Mouse (Mus musculus) A20 (cell line): ENCODE measurements around the gene Cpa1.

Source experiments
- DNase-seq: peaks from one replicate; pipeline ENCODE4 v3.0.0-alpha.2; 2011; ENCODE audit warnings: low read depth, low spot score

Gene Cpa1

DNA sequence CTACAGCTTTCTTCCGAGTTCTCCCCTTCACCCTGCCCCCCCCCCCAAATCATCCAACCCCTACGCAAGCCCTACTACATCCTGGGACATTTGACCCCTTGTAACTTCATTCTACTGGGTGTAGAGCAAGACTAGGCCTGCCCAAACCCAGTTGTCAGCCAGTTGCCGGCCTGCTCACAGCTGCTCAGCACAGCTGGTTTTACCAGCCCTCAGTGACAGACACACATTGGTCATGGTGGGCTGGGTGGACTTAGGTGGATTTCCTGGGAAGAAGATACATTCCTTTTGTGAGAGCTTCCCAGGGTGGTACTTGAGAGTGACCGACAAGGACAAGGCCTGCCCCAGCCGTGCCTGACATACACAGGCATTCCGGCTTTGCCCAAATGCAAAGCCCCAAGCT is 18.0 kb upstream of the Cpa1 start:
- no peak for DNase-seq

DNA sequence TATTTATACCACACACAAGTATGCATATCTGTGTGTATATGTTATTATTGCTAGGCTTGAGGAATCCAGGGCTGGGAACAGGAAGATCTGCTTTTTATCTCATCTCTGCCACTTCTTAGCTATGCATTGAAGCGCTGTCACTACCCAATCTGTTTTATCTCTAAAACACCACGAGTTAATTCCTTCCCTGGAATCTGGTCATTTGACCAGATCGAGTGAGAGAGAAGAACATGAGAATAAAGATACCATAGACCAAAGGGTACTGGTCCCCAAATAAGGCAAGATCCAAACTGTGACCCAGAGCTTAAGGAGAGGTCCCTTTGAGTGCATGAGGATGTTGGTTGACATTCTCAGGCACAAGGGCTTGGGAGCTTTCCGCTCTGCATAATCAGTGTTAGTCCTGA is 17.0 kb upstream of the Cpa1 start:
- DNase-seq, result no peak

DNA sequence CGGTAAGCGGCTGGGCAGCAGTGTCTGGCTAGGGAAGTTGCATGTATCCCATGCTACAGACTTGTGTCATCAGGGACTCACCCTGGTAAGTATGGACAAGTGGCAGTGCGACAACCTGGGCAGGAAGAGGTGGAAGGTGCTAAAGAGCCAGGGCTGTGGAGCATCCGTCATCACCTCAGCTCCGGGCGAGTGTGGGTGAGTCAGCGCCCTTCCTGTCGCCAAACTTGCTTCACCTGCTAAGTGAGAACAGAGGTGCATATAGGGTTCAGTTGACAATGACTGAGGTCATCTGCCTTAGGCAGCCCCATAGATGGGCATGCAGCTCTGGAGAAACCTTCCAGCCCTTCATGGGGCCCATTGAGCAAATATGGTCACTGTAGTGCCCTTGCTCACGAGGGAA is 14.3 kb upstream of the Cpa1 start:
- DNase-seq, result no peak

DNA sequence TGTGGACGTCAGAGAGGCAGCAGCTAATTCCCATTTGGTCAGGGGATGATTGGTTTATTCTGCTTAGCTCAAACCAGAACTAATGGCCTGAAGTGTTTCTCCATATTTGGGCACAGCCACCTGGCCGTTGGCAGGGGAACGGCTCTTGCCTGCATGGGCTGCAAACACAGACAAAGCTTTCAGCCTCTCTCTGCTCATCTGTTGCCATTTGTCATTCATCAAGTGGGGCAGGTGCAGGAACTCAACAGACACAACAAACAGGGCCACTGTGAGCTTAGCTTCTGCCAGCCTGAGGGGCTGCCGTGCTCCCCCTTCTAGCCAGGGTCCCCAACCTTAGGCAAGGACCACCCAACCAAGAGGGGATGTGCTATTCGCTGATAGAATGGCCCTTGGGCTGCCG is 10.9 kb upstream of the Cpa1 start:
- peak; percentile 26 for DNase-seq

DNA sequence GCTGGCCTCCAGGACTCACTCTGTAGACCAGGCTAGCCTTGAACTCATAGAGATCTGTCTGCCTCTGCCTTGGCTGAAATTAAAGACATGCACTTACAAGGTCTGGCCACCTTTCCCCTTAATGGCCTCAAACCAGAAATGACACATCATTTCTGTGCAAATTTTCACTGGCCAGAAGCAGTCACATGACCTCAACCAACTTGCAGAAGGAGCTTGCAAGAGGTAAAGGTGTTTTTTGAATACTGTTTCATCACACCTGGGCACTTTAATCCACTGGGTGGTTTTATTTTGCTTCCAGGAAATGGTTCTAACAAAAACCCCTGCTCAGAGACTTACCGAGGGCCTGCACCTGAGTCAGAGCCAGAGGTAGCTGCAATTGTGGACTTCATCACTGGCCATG is 9.0 kb upstream of the Cpa1 start:
- DNase-seq, result peak; percentile 5

DNA sequence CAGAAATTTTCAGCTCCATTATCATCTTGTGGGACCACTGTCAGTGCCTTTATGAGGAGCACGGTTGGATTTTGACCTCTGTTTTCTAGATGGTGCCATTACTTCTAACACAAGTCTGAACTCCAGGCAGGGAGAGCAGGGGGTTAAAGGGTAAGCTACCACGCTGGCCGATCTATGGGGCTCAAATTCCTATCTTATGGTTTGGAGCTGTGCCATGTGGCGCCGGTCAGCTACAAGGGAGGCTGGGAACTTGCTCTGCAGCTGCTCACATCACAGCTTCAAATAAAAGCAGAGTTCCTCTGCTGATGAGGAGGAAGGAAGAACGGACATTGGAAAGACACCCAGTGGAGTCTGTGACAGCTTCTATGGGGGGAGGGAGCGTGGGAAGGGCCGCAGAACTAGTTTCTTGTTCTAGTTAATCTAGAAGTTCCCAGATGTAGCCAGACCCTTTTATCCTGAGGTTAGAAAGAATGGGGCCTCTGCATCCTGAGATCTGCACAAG is 3.6 kb upstream of the Cpa1 start:
- DNase-seq, result no peak

DNA sequence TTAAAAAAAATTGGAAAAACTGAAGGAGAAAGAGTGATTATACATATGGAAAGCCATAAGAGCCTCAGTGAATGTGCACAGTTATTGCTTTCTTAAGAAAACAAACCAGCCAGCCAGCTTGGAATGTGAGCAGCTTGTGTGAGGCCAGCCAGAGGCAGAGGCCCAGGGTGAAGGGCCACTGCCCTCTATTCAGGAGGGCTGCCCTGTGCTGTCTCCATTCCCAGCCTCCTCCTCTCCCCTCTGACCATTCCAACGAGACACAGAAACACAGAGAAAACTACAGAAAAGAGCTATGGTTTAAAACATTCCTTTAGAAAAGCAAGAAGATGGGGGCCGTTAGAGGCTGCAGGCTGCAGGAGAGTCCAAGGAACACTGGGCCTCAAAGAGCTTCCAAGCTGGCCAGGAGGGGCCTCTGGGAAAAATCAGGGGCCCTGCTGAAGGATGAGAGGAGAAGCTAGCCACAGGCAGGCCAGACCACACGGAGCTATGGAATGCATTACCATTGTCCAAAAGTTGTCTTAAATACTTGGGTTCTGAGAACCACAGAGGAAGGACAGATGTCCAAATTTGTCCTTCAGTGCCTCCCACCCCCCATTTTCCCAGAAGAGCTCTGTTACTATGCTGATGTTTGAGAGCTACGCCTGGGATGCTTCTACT is 2.7 kb upstream of the Cpa1 start:
- no peak for DNase-seq

DNA sequence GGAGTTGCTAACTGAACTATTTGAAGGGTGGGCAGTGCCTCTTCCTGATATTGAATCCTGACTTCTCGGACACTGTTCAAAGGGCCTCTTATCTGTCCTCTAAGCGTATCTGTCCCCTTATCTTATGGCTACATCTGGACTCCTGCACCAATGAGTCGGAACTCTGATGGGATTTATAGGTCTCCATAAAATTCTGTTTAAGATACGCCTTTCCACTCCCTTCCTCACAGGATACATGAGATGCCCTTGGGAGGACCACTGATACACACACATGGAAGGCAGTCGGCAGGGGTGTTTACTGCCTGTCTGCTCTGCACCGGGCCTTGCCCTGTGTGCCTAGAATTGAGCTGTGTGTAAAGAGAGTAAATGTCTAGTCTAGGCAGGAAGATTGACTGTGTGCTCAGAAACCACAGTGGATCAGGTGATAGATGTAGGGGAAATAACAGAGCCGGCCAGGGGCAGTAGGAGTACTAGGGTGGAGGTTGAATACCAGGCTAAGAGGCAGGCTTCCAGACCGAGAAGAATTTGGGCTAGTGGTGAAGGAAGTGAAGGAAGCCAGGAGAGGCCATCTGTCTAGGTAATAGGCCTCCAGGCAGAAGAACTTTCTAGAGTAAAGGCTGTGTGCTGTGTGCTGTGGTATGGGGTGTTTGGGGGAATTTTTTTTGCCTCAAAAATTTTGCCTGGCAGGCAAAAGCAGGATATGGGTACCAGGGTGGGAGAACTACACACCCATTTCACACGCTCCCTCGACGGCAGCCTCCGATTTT is 4.9 kb downstream of the Cpa1 start:
- no peak for DNase-seq

DNA sequence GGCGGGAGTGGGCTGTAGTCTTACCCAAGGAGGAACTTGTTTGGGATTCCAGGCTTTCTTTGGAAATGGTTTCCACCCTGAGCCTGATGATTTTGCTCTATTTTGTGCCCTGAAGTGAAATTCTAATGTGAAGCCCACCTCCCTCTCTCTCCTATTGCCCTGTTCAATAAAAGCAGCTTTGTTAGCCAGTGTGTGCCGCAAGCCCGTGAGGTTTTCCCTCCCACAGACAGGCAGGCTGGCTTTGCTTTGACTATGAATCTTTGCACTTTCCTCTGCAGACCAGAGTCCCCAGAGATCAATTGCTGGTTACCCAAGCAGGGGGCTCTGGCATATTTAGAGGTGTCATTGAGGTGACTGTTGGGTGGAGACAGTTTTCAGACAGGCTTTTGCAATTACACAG is 5.4 kb downstream of the Cpa1 start:
- no peak for DNase-seq

DNA sequence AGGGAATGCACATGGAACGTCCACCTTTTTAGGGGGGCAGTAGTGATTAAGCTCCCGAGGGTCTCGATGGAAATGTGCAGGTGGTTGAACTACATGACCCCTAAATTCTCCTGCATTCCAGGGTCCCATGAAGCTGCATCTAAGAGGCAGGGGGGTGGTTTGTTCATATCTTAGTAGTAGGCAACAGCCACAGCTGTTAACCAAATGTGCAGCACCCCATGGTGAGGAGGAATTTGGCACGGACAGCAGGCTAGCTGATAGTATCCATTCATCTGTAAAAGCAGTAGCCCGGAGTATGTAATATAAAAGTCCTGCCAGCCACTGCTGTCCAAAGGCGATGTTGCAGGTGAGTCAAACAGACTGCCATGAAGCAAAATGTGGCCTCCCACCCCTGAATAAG is 6.4 kb downstream of the Cpa1 start:
- DNase-seq, result no peak

DNA sequence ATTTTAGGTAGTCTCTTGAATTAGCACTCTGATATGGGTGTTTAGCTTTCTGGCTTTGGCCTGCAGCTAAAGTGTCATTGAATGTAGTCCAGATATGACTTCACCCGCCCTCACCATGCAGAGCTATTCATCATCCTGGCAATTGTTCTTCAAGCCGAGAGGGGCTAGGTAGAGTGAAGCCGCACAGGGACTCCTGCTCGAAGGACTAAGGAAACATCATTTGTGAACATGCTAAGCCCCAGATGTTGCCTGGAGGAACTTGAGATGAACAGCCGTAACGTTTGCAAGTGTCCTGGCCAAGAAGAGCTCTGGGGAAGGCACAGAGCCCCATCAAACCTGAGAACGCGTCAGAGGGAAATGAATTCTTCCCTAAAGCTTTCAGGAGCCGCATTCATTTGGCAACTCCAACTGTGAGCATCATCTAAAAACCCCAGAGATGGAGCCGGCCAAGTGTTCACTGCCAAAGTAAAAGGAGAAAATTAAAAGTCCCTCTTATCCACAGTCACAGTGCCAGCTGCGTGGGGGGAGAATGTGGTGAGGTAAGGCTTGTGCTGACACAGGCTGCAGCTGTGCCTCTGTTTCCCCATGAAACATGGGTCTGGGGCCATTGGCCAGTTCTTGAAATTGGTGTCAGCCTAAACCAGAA is 10.8 kb downstream of the Cpa1 start:
- no peak for DNase-seq

DNA sequence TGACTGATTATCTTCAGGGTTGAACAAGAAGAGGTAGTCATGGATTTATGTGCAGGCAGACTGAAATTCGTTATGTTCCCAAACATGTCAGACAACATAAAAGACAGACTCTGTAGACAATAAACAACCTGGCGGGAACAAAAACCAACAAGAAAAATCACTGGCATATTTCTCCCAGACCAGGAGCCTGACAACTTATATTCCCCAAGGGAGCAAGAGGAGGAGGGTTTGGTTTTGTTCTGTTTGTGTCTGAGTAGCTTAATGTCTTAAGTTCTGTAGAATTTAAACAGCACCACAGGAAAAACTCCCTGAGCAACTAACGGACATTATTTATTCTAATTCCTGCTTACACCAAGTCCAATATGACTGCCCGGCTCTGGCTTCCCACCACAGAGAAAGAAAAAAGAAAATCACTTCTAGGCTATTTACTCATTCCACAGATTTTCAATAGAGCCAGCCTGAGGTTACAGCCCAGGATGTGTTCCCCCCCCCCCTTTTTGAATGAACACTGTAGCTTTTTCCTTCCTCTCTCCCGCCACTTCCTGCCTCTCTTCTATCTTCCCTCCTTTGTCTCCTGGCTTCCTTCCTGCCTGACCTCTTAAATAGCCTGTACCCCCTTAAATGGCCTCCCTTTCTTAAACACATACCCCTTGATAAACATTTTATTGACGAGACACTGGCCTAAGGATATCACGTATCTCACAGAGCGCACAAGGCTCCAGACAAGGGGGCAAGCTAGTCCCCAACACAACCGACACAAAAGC is 13.6 kb downstream of the Cpa1 start:
- no peak for DNase-seq

DNA sequence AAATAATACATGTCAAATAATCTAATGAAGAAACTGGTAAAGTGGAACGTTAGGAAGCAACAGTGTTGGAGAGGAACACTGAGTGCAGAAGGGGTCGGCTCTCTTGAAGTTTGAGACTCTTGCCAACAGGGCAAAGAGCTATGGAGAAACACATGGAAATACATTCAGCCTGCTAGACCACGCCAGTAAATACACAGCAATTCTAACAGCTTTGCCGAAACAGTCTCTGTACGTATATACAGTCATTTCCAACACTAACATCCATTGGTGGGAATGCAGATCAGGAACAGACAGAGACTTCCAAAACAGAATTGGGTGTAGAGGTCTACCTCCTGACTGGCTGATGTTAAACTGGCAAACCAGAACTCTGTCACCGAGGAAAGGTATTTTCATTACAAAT is 14.5 kb downstream of the Cpa1 start:
- no peak for DNase-seq

DNA sequence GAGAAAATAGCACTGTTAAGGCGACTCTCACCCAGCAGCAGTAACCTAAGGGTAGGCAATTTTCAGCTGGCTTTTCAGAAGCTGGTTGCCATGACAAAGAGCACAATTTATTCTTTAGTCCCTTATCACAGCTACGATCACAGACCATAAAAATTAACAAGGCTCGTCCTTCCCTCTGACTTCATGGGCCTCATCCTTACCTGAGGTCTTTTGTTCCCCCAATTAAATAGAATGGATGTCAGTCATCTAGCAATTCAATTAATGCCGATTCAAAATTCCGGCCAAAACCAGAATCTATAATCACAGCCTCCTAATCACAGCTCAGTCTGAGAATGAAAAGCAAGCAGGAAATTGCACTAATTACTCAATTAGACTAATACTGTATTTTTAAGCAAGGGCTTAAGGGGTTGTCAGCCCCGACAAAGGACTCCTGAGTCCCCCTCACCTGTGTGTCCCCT is 15.4 kb downstream of the Cpa1 start:
- DNase-seq, result no peak

DNA sequence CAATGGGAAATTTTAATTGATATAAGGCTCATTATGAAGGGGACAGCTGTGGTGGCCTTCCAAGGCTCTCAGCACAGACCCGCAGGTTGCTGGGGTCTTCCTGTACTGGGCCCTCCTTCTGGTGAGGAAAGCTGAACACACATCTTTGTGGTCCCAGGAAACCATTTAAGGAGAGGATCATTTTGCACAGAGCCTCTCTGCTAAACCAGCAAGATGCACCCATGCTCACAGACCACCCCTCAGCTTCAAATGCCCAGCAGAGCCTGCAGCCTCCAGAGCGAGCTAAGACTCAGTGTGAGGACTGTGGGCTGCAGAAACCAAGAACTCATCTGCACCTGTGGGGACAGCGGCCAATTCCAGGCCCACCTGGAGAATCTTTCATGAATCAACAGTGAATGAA is 15.9 kb downstream of the Cpa1 start:
- DNase-seq, result no peak

DNA sequence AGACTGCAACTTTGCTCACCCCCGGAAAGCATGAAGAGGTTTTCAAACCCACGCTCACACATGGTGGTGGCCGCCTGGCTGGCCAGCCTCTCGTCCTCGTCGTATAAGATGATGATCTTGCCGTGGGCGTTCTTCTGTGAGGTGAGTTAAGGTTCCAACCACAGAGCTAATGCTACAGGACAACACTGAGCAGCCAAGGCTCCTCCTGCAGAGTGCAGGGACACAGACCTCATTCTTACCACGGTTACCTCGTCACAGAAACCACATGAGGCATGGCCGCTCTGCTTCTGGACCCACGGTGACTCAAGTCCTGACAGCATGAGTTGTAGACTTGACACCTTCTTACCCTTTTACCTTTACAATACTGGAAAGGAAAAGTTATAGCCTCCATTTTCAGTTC is 18.3 kb downstream of the Cpa1 start:
- no peak for DNase-seq

DNA sequence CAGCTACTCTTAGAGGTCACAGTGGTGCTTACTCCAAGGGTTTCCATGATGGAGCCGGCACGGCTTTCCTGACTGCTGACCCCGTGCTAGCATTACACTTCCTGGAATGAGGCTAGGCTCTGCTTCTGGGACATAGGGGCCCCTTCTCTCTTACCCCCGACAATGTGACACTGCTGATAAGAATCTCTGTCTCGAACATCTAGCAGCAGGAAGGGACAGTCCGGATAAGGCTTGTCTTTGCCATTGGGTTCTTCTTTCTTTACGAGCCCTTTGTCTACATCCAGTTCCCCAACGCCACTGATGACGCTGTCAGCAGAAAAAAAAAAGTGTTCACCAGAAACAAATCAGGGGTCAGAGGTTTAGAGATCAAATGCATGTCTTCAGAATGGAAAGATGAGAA is 19.6 kb downstream of the Cpa1 start:
- DNase-seq, result no peak

DNA sequence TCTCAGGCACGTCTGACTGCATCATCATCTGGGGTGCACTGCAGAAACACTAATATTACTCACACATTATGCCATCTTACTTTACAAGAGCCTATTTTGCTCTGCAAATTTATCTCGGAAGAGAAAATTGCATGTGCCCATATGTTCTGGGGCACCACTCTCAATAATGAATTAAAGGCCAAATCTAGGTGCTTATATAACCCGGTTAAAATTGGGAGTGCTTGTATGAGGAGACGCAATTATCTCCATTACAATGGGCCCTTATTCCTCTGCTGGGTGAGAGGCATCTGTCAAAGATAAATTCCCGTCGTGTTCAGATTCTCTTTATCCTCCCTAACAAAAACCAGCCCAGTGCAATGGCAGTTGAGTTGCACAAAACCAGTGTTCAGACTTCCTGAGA is 25.8 kb downstream of the Cpa1 start:
- DNase-seq, result no peak

DNA sequence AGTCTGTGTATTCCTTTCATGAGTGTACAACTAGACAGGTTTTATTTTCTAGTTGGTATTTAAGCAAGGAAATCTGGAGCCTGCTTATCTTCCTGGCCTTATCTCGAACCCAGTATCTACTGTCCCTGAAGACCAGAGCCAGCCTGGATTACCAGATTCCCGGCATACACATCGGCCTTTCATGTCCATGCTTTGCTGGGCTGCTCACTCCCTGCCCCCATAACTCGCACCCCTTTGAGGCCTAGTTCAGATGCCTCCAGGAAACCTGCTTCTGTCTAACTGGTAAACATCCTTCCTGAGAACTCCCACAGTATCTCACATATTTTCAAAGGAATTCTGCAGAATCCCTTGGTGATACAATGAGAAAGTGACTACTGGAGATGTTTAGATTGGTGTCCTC is 26.3 kb downstream of the Cpa1 start:
- no peak for DNase-seq

DNA sequence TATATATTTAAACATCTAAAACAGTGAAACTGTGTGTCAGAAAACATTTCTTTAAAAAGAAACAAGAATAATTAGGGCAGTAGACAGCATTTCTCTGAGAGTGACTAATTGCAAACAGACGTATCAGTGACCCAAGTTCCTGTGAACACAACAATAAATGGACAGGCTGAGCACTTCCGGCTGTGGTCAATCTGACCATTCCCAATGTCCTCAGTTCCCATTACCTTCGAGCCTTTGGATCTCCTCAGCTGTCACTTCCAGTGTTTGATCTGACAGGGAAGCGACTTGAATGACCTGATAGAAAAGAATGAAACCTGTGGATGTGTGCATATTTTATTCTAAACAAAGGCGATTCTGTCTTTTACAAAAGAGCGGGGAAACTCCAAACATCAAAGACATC is 27.0 kb downstream of the Cpa1 start:
- DNase-seq, result no peak

DNA sequence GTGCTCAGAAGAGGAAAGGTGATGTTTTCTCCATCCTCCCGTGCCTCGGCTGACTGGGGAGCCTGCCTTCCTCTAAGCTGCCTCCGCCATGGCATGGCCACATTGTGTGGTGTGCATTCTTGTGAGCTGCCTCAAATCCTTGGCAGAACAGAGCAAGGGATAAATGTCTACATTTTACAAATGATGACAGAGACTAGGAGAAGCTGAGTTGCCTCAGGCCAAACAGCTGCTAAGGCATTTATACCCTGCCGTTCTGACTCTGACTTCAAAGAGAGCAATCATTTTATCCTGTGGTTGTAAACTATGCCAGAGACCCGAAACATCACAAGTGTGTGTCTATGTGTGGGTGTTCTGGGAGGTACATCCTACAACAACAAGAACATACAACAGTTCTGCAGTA is 28.6 kb downstream of the Cpa1 start:
- DNase-seq, result no peak

DNA sequence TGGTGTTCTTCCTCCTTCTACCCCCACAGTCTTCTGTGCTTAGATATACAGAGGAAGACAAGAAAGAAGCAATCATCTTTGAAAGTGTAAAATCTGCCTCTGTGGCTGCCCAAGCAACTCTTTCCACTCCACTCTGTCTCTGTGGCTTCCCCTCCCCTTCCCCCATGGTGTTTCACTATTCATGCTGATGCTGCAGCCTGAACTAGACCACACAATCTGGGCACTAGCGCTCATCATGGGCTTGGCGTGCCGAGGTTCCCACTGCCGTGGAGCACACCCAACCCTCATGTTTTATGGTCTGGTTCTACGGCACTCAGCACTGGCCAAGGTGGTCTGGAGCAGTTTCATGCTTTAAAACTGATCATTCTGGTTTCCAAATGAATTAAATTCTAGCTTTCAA is 32.7 kb downstream of the Cpa1 start:
- no peak for DNase-seq
